Mouse (Mus musculus) kidney, embryonic 15.5 days (tissue): Measurements from ENCODE around the gene Dtx1. TPM values are rescaled to one million over a fixed set of nuclear protein-coding genes. Genes with fewer than 3 reads are reported as not detected.

Experiments used
- ATAC-seq: fragments of 200-750 bp; cut with Nextera tagmentation; replicated peaks from 2 replicates; pipeline ENCODE4 v1.8.0; 2017; ENCODE audit warnings: moderate TSS enrichment; ENCODE audit not compliant: low FRiP score
- H3K27ac ChIP-seq: fragments of 300-500 bp; sonication (generic); 2 replicates; pipeline ENCODE4 v1.5.1; 2015; ENCODE audit warnings: mild to moderate bottlenecking, inconsistent platforms
- H3K27me3 ChIP-seq: fragments of 300-500 bp; sonication (generic); 2 replicates; pipeline ENCODE4 v1.6.1; 2015; ENCODE audit warnings: inconsistent platforms
- H3K36me3 ChIP-seq: fragments of 300-500 bp; sonication (generic); 2 replicates; pipeline ENCODE4 v1.6.1; 2015; ENCODE audit warnings: inconsistent platforms
- H3K4me1 ChIP-seq: fragments of 300-500 bp; sonication (generic); 2 replicates; pipeline ENCODE4 v1.6.1; 2015; ENCODE audit warnings: inconsistent platforms
- H3K4me2 ChIP-seq: fragments of 300-500 bp; sonication (generic); 2 replicates; pipeline ENCODE4 v1.6.1; 2015; ENCODE audit warnings: moderate library complexity, mild to moderate bottlenecking, inconsistent platforms
- H3K4me3 ChIP-seq: fragments of 300-500 bp; sonication (generic); replicated peaks from 2 replicates; pipeline ENCODE4 v1.5.1; 2015; ENCODE audit warnings: mild to moderate bottlenecking, inconsistent platforms
- H3K9ac ChIP-seq: fragments of 300-500 bp; sonication (generic); 2 replicates; pipeline ENCODE4 v1.6.1; 2015; ENCODE audit warnings: mild to moderate bottlenecking, inconsistent platforms
- H3K9me3 ChIP-seq: fragments of 300-500 bp; sonication (generic); replicated peaks from 2 replicates; pipeline ENCODE4 v1.6.1; 2016; ENCODE audit warnings: inconsistent platforms
- WGBS: fragments of 180-500 bp; shearing (Covaris S2); methylation state at CpG from one replicate; pipeline ENCODE4 v1.1.7; 2015; ENCODE audit warnings: mixed read lengths; 5-methylcytosine and 5-hydroxymethylcytosine counted together
- polyA plus RNA-seq: library from polyadenylated mRNA; unstranded; fragments of >200 nt; fragmentation: Nextera tagmentation; extraction: Ambion mirVana; gene quantifications from 2 replicates; pipeline ENCODE4 v1.2.1, GENCODE M21; 2015

The Dtx1 gene
- polyA plus RNA-seq, 1 experiment from 2014 or later: 8.5 TPM

DNA sequence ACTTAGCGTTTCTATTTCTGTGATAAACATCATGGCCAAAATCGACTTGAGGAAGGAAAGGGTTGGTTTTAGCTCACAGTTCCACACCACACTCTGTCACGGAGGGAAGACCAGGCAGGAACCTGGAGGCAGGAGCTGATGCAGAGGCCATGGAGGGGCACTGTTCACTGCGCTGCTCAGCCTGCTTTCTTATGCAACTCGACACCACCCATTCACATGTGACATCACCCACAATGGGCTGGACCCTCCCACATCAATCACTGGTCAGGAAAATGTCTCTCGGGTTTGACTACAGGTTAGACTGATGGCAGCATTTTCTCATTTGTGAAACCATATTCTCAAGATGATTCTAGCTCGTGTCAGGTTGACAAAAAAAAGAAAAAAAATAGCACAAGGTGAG lies 9.3 kb upstream of the Dtx1 start:
- Histone ChIP-seq H3K9me3 (no peaks in the 10 kb centered on the region), H3K27ac (no peak overlapping the region), H3K4me1 (peaks cover 8% of the 10 kb centered on the region), H3K27me3 (no peaks in the 10 kb centered on the region), H3K4me2 (no peak overlapping the region), H3K9ac (no peak overlapping the region), H3K36me3 (no peaks in the 10 kb centered on the region), H3K4me3 (no peak overlapping the region)
- no peak for ATAC-seq
- 56% methylated on average over 7 of the region's 7 CpGs for WGBS

DNA sequence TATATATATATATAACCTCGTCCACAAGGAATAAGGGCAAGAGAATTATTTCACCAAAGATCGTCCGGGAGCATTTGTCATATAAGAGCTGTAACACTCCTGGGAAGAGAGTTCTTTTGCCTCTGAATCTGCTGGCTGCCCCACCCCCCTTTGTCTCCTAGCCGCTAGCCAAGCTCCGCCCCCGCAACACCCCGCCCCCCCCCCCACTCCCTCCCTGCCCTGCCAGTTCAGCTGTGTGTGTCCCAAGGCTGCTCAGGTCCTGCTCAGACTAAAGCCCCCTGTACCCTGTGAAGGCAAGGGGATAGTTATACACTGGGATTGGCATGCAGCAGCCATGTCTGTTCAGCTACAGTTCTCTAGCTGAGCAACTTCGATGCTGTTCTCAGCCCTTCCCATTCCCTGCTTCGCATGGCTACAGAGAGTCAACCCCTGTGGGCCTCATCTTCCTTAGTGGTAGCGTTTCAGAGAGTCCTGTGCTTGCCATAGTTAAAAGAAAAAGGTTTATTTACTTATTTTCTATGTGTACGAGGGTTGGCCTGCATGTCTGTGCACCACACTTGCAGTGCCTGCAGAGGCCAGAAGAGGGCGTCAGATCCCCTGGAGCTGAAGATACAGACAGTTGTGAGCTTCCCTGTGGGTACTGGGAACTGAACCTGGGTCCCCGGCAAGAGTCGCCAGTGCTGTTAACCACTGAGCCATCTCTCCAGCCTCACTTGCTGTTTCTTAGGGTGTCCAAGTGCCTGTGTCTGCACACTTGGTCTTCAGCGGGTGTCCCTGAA lies 7.1 kb upstream of the Dtx1 start:
- no peak overlapping the region for H3K4me3 ChIP-seq
- H3K4me1 ChIP-seq: peaks cover 8% of the 10 kb centered on the region
- 0 out of 2 replicates have a peak, but pooled peaks have one; percentile 25 for ATAC-seq
- peaks cover 15% of the 10 kb centered on the region for H3K27me3 ChIP-seq
- no peak overlapping the region for H3K27ac ChIP-seq
- no peak overlapping the region for H3K9ac ChIP-seq
- WGBS: 50% methylated on average over 15 of the region's 15 CpGs
- no peak overlapping the region for H3K4me2 ChIP-seq
- no peaks in the 10 kb centered on the region for H3K36me3 ChIP-seq
- no peaks in the 10 kb centered on the region for H3K9me3 ChIP-seq

DNA sequence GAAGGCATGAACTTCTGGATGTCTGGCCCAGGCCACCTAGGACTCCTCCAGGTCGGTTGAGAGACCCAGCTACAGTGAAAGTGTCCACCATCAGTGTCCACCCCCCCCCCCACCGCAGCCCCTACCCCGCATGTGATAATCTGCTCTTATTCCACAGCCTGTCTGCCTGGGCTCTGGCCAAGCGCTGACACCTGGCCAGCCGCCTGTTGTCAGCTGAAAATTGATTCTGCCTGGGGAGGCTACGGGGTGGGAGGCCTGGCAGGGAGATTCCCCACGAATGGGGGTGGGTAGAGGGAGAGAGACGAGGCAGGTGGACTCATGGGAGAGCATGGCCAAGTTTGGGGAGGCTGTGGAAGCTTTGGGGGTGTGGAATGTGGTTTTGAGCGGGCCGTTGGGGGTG lies 5.4 kb upstream of the Dtx1 start:
- Histone ChIP-seq H3K27ac (no peak overlapping the region), H3K4me1 (peaks cover 8% of the 10 kb centered on the region), H3K9ac (no peak overlapping the region), H3K9me3 (no peaks in the 10 kb centered on the region), H3K36me3 (no peaks in the 10 kb centered on the region), H3K4me2 (no peak overlapping the region), H3K4me3 (no peak overlapping the region), H3K27me3 (peaks cover 30% of the 10 kb centered on the region)
- WGBS: 70% methylated on average over 10 of the region's 10 CpGs
- ATAC-seq: no peak

DNA sequence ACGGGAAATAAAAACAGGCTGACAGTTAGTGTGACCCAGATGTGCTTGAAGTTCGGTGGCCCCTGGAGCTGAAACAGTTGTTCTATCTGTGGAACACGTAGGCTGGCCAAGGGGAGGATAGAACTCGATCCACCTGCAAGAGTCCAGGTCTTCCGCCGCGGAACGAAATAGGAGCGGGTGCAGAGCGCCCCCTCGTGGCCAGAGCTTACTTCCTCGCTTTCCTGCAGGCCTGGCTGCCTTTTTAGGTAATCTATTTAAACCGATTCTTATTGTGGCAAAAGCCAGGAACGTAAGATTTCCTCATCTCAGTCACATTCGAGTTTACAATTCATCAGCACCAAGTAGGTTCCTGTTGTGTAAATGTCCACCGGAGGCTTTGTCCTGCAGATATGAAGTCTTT lies 2.6 kb upstream of the Dtx1 start:
- Histone ChIP-seq H3K9ac (no peak overlapping the region), H3K4me2 (peak overlapping the region; percentile 28), H3K36me3 (no peaks in the 10 kb centered on the region), H3K4me3 (no peak overlapping the region), H3K27ac (no peak overlapping the region), H3K4me1 (peaks cover 33% of the 10 kb centered on the region), H3K27me3 (peaks cover 58% of the 10 kb centered on the region), H3K9me3 (no peaks in the 10 kb centered on the region)
- no peak for ATAC-seq
- WGBS: 4% methylated on average over 16 of the region's 16 CpGs

DNA sequence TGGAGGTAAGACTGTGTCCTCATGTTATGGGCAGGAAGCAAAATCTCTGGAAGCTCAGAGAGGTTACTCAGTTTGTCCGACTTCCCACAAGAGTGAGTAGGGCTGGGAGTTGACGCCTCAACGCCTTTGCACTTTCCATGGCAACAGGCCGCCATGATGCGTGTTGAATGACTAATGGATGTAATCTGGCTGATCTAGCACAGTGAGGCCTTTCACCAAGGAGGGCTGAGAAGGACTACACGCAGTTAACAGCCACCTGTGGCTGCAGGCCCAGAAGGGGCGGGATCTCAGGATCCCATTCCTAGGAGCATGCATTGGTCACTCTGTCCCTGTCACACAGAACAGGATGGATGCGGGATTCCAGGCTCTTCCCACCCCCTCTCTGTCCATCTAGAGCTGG lies 994 bp upstream of the Dtx1 start:
- H3K27ac ChIP-seq: no peak overlapping the region
- H3K4me2 ChIP-seq: no peak overlapping the region
- 68% methylated on average over 8 of the region's 8 CpGs for WGBS
- H3K9me3 ChIP-seq: no peaks in the 10 kb centered on the region
- ATAC-seq: no peak
- peaks cover 71% of the 10 kb centered on the region for H3K27me3 ChIP-seq
- H3K4me3 ChIP-seq: no peak overlapping the region
- H3K36me3 ChIP-seq: no peaks in the 10 kb centered on the region
- no peak overlapping the region for H3K9ac ChIP-seq
- peaks cover 28% of the 10 kb centered on the region for H3K4me1 ChIP-seq

DNA sequence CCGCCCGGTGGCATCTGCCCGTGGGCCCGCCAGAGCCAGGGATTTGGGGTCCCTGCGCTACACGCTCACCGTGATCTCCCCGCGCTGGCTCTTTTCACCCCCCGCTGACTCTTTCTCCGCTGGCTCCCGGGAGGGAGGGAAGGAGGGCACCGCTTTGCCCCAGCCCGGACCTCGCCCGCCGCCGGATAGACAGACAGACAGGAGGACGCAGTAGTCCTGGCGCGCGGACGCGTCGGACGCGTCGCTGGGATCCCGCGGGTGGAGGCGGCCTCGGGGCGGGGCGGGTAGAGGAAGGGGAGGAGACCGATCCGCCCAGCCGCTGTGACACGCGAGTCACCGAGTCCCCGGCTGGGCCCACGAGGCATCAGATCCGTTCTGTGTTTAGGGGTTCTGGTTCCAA lies 311 bp downstream of the Dtx1 start:
- peaks cover 72% of the 10 kb centered on the region for H3K27me3 ChIP-seq
- no peaks in the 10 kb centered on the region for H3K36me3 ChIP-seq
- H3K4me1 ChIP-seq: peaks cover 35% of the 10 kb centered on the region
- no peaks in the 10 kb centered on the region for H3K9me3 ChIP-seq
- under 1% methylated on average over 35 of the region's 43 CpGs for WGBS
- H3K4me3 ChIP-seq: peak overlapping the region; percentile 55
- no peak for ATAC-seq
- H3K9ac ChIP-seq: peak overlapping the region; percentile 44
- no peak overlapping the region for H3K27ac ChIP-seq
- peak overlapping the region; percentile 92 for H3K4me2 ChIP-seq

DNA sequence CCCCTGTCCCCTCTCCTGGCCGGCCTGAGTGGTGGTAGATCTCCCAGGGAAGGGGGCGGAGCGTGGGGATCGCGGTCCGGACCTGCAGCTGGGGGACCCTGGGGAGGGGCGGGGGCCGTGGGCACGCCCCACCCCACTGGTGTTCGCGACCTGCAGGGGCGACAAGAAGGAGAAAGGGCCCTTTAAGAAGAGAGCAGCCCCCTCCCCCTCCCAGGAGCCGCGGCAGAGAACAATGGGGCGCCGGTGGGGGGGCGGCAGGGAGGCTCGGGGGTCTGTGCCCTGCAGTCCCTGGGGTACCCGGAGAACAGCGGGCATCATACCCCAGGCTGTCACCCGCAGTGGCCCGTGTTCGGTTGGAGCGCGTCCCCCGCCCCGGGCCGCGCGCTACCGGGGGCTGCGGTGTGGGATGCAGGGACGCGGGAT lies 890 bp downstream of the Dtx1 start:
- peaks cover 75% of the 10 kb centered on the region for H3K27me3 ChIP-seq
- H3K4me2 ChIP-seq: peak overlapping the region; percentile 92
- H3K36me3 ChIP-seq: no peaks in the 10 kb centered on the region
- H3K4me3 ChIP-seq: peak overlapping the region; percentile 55
- H3K9ac ChIP-seq: peak overlapping the region; percentile 44
- no peak for ATAC-seq
- under 1% methylated on average over 22 of the region's 34 CpGs for WGBS
- peaks cover 40% of the 10 kb centered on the region for H3K4me1 ChIP-seq
- no peak overlapping the region for H3K27ac ChIP-seq
- no peaks in the 10 kb centered on the region for H3K9me3 ChIP-seq

DNA sequence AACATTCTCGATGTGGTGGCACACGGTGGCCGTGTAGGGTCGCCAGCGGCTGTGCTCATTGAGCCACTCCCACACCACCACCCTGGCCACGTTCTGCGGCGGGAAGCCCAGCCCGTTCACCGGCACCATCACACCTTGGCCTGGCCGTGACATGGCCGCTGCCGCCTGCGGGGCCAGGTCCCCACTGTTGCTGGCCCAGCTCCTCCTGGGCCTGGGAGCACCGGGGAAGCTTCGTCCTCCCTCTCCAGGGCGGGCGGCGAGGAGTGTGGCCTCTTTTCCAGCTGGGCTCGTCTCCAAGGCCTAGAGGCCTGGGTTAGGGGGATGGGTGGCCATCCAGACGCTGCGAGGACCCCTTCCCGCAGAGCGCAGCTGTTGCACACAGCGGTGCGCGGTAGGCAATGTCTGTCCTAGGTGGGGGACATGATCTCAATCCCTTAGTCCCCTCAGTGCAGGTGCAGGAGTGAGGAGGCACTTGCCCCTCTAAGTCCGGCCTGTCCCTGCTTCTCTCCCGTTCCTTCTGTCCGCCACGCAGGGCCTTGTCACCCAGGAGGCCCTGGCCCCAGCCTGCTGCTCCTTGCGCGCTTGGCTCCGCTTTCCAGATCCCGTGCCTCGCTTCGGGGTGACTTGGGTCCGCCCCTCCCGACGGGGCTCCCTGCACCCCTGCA lies 1.4 kb downstream of the Dtx1 start:
- 4% methylated on average over 40 of the region's 40 CpGs for WGBS
- H3K4me2 ChIP-seq: peak overlapping the region; percentile 92
- no peaks in the 10 kb centered on the region for H3K36me3 ChIP-seq
- H3K27ac ChIP-seq: no peak overlapping the region
- peak overlapping the region; percentile 55 for H3K4me3 ChIP-seq
- H3K27me3 ChIP-seq: peaks cover 71% of the 10 kb centered on the region
- ATAC-seq: peak; percentile 24
- H3K9ac ChIP-seq: peak overlapping the region; percentile 44
- H3K9me3 ChIP-seq: no peaks in the 10 kb centered on the region
- peaks cover 40% of the 10 kb centered on the region for H3K4me1 ChIP-seq

DNA sequence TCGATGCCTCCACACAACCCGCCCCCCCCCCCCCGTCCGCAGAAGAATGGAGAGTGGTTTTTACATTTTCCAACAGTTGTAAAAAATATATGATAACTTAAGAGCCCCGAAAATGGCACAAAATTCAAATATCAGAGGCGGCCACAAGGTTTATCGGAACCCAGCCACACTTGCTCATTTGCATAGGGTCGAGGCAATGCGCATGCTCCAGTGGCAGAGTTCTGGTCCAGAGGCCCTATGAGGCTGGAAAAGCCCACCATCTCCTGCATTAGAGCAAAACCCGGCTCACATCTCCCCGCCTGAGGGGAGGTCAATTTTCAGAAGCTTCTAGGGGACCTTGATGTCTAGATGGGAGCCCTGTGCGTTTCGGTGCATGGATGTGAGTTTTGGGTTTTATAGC lies 4.8 kb downstream of the Dtx1 start:
- Histone ChIP-seq H3K4me3 (peak overlapping the region; percentile 24), H3K4me2 (peak overlapping the region; percentile 56), H3K27me3 (peaks cover 47% of the 10 kb centered on the region), H3K36me3 (no peaks in the 10 kb centered on the region), H3K9me3 (no peaks in the 10 kb centered on the region), H3K27ac (0 out of 2 replicates have a peak overlapping the region, but pooled peaks have one; percentile 27), H3K9ac (no peak overlapping the region), H3K4me1 (peaks cover 39% of the 10 kb centered on the region)
- 34% methylated on average over 11 of the region's 13 CpGs for WGBS
- no peak for ATAC-seq

DNA sequence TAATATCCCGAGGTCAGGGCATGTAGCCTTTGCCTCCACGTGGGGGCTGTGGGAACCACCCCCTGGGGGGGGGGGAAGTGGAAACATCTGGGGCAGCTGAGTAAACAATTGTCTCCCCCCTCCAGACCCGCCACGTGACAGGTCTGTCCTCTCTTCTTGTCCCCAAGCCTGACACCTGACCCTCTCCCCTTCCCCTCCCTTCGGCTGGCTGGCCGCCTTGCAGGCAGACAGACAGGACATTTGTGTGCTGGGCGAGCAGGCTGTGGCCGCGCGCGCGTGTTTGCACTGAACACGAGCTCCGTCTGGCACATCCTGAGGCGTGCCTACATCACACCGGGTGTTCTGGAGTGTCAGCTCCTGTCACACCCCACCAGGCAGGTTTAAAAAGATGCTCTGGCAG lies 5.2 kb downstream of the Dtx1 start:
- Histone ChIP-seq H3K36me3 (no peaks in the 10 kb centered on the region), H3K27me3 (peaks cover 43% of the 10 kb centered on the region), H3K27ac (peak overlapping the region; percentile 27; the same call in 1 of the 2 replicates), H3K9ac (no peak overlapping the region), H3K9me3 (no peaks in the 10 kb centered on the region), H3K4me3 (peak overlapping the region; percentile 24), H3K4me1 (peaks cover 35% of the 10 kb centered on the region), H3K4me2 (peak overlapping the region; percentile 56)
- peak; percentile 26; the same call in 1 of the 2 replicates for ATAC-seq
- WGBS: 2% methylated on average over 16 of the region's 16 CpGs

DNA sequence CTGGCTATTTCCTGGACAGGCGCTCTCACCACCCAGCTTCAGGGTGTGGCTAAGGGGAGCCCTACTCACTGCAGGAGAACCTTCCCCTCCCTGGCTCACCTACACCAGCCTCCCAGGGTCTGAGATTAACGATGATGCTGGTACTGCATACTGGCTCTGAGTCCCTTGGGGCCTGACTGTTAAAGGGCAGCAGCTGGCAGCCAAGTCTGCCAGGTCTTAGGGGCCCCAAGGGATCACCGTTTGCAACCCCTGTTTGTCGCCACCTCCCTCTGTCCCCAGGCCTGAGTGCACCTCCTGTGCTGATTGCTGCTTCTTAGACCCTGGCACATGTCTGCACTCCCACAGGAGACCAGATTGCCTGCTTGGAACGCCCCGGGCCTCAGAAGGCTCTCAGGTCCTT lies 7.3 kb downstream of the Dtx1 start:
- Histone ChIP-seq H3K9ac (no peak overlapping the region), H3K9me3 (no peaks in the 10 kb centered on the region), H3K27ac (no peak overlapping the region), H3K4me2 (no peak overlapping the region), H3K4me1 (peaks cover 19% of the 10 kb centered on the region), H3K36me3 (no peaks in the 10 kb centered on the region), H3K4me3 (no peak overlapping the region), H3K27me3 (peaks cover 36% of the 10 kb centered on the region; the same call in 1 of the 2 replicates)
- no peak for ATAC-seq
- 61% methylated on average over 6 of the region's 6 CpGs for WGBS

DNA sequence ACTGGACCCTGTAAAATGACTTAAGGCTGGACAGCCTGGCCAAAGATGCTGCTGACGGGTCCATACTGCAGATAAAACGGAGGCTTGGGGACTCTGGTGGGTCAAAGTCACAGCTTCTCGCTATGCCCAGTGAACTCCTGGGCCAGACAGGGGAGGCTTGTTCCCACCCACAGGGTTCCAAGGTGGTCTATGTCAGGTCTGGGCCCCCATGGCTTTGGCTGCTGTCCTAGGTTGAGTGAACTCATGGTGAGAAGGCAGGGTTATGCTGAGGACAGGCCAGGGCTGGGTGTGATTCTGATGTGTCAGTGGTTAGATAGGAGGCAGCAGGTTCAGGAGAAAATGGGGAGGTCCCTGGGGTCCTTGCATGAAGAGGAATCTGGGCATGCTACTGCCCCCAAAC lies 8.1 kb downstream of the Dtx1 start:
- Histone ChIP-seq H3K4me2 (no peak overlapping the region), H3K9me3 (no peaks in the 10 kb centered on the region), H3K36me3 (no peaks in the 10 kb centered on the region), H3K27me3 (peaks cover 30% of the 10 kb centered on the region; the same call in 1 of the 2 replicates), H3K4me1 (peaks cover 17% of the 10 kb centered on the region), H3K4me3 (no peak overlapping the region), H3K27ac (no peak overlapping the region), H3K9ac (no peak overlapping the region)
- no peak for ATAC-seq
- 83% methylated on average over 3 of the region's 3 CpGs for WGBS
